Mouse (Mus musculus) adrenal gland, postnatal 25 days (tissue): Measurements from ENCODE around the gene Grid2. TPM values are rescaled to one million over a fixed set of nuclear protein-coding genes. Genes with fewer than 3 reads are reported as not detected.

ENCODE experiments used
- DNase-seq: peaks from one replicate; pipeline ENCODE4 v3.0.0; 2021; ENCODE audit warnings: mixed read lengths
- total RNA-seq: library from RNA; stranded (reverse); gene quantifications from 2 replicates; pipeline ENCODE4 v1.2.3, GENCODE M21; 2021

The Grid2 gene
- total RNA-seq, 1 experiment from 2014 or later = 0.06 TPM

- DNase-seq = no peak
Measured at GRCm38 (mm10) chr6:64607041-64607440, 1351.4 kb downstream of the Grid2 start.

- DNase-seq = peak; percentile 4
Measured at GRCm38 (mm10) chr6:64607942-64608341, 1352.3 kb downstream of the Grid2 start.

DNA sequence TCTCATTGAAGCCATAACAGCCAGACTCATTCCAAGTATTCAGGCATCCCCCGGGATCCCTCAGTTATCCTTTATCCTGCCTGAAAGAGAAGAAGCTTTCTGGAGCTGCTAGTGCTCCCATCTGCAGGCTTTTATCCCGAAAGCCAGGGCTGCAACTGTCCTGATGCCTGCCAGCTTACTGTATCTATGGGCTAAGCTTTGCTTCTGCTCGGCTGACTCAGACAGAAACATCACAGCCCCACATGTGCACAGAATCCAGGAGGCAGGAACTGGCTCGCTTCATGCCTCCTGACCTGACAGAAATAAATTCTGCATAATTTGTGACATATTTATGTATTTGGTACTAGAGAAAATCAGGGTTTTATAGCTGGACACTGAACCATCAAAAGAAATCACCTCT is 1361.2 kb downstream of the Grid2 start:
- DNase-seq = no peak

- DNase-seq = no peak
Measured at GRCm38 (mm10) chr6:64617417-64618135, 1361.9 kb downstream of the Grid2 start.

- no peak for DNase-seq
Measured at GRCm38 (mm10) chr6:64623404-64623803, 1367.7 kb downstream of the Grid2 start.

DNA sequence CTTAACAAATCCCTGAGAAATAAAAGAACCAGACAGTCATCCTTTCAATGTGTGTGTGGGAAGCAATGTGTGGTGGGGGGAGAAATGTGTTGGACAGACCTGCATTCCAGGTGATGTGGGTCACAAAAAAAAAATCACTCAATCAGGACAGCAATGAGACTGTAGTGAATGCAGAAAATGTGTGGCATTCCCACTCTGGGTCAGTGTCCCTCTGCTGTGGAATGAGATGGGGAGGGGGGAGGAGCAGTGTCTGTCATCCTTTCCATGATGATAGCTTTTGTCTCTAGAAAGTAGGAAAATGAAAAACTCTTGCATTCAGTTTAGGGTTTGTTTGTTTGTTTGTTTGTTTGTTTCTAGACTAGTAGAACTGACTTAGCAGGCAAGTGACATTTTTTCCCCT is 1392.0 kb downstream of the Grid2 start:
- DNase-seq = no peak

DNA sequence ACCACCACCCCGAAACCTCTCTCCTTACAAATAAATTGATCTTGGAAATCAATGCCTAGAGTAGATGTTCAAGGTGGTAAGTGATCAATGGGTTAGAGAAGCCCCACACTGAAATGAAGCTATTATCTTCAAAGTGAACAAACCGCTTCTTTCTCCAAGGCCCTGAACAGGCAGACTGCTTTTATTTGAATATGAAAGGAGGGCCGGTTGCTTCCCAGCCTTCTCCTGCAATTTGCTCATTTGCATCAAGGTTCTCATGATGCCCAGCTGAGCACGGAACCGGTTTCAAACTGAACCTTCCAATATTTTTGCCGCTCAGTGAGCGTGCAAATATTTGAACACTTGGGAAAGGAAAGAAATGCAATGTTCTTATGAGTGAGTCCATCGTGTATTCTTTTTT is 1392.5 kb downstream of the Grid2 start:
- no peak for DNase-seq

DNA sequence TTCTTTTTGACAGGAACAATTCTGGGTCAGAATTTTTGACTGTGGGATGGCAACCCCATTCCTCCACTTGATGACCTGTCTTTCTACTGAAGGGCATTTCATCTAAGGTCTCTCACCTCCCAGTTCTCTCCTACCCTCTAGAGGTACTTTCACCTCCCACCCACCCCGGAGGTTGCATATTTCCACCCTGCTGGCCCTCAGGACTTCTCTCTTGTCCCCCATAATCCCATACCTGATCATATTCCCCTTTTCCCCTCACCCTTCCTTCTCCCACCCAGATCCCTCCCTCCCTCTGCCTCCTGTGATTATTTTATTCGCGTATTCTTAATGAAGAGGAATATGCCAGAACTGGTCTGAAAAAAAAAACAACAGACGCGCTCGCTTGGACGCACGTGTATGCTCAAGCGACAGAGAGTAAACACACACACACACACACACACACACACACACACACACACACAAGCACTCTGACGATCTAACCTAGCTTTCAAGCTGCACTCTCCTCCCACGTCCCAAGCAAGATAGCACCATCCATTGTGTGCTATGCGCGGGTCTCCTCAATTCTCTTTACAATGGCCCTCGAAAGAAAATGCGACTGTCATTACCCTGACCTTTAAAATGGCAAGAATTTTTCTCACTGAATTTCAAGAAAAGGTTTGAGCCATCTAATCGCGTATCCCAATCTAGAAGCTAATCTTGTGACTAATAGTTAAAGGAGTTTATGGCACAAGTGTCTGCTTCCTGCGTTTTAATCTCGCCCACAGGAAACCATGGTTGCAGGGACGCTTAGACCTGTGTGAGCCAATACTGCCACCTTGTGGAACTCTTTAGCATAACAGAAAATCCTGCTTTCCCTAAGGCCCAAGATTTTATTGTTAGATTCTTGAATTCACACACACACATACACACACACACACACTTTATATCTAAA is 1393.9 kb downstream of the Grid2 start:
- DNase-seq = peak; percentile 23

DNA sequence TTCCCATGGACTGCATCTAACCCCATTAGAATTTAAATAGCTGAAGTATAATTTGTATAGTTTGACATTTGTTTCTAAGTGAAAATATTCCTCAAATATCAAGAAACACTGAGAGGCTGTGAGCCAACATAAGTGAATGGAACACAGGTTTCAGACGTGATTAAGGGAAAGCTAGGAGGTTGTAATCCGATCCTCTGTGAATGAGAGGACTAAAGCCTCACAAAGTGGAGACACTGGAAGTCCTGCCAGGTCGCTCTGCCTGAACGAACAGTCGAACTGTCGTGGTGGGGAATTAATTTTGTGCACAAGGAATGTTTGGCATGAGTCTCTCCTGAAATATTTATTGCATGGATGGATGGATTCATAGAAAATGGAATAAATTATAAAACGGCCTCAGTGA is 1395.1 kb downstream of the Grid2 start:
- DNase-seq = no peak

DNA sequence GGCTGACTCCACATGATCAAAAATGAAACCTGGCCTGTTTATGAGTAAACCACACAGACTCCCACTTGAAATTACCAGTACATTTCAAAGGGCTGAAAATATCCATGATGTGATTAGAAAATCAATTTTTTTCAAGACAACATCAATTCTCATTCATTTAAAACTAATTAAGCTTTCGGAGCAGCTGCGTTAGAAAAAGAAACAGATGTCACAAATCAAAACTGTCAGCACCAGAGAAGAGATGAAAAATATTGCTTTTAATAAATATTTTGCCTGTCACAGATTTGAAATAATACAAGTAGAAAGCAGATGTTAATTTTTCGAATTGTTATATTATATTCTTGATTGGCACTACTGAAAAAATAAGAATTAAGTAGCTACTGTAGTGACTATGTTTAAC is 1415.3 kb downstream of the Grid2 start:
- DNase-seq = no peak

DNA sequence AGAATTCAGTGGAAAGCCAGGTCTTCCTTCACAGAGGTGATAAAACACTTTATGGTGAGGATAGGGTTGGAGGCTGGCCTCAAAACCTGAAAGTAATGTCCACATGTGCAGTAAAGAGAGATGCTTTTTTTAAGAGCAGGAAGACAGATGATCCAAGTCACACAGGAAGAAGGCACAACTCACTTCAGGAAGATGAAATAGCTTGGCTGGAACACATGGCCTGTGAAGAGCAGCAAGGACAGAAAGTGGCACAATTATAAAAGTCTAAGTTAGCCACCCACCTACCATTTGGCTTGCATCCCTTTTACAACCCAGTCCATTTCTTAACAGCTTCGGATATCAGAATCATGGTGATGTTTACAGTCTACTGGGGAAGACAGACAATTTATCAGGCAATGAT is 1423.1 kb downstream of the Grid2 start:
- no peak for DNase-seq

DNA sequence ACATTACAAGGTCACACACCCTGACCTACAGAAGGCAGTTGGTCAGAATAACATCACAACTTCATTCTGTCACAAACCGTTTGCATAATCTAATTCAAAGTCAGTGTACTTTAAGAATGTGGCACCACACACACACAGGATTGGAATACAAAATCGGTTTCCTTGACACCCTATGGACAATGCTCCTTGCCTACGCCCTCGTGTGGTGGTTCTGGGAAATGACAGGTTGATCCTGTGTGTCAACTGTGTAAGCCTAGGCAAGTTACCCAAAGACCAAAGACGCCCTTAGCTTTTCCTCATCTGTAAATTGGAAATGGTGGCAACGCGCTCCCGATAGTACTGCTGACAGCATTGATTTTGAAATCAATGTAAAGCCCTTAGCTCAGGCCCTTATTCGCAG is 1428.3 kb downstream of the Grid2 start:
- DNase-seq = peak; percentile 34

DNA sequence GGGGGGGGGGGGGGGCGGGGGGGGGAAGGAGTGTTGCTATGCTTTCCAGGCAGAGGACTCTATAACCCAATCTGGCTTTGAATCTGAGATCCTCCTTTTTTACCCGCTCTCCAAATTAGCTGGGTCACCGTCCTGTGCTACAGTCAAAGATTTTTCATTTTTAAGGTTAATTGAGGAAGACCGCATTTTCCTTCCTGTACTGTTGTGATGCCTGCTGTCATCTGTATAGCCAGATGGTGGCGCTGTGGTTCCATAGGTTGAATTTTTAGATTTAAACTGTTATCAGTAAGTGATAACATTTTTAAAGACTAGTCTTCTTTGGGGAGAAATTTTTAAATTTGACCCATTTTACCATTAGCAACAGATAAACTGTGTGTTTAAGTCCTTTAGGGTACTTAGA is 1429.3 kb downstream of the Grid2 start:
- DNase-seq = peak; percentile 16

GRCm38 (mm10) chr6:64688181-64688944 is 1432.7 kb downstream of the Grid2 start:
- DNase-seq = no peak

DNA sequence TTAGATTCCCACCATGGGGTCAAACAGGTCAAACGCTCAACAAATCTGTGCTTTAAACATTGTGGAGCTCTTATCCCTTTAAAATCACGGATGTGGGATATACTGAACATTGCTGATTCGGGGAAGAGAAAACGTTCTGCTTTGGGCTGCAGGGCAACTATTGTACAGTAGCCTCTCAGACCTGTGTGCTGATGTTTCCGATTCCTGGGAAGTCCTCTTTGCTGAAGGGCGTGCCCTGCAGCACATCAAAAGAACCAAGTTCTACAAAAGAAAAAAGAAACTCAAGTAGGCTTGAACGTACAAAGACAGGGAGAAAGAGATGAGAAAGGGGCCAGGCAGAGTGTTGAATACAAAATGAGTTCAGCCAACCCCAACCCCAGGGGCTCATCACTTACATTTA is 1439.0 kb downstream of the Grid2 start:
- no peak for DNase-seq

DNA sequence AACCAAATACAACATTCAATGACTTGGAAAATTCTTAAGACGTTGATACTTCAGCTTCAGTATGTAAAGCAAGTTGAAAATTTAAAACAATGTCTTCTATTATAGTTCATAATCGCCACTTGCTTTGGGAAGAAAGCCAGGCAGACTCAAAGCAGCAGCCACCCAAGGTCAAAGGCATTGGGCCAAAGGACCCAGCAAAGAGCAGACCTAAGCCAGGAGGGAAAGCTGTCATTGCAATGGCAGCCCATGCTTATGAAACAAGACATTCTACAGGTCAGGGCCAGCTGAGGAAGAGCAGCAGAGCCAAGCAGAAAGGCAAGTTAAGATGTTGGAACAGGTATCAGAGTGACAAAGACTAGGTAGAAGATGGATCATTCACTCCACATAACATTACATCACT is 1448.0 kb downstream of the Grid2 start:
- peak; percentile 7 for DNase-seq

- peak; percentile 57 for DNase-seq
Measured at GRCm38 (mm10) chr6:64727751-64728403, 1472.2 kb downstream of the Grid2 start.

DNA sequence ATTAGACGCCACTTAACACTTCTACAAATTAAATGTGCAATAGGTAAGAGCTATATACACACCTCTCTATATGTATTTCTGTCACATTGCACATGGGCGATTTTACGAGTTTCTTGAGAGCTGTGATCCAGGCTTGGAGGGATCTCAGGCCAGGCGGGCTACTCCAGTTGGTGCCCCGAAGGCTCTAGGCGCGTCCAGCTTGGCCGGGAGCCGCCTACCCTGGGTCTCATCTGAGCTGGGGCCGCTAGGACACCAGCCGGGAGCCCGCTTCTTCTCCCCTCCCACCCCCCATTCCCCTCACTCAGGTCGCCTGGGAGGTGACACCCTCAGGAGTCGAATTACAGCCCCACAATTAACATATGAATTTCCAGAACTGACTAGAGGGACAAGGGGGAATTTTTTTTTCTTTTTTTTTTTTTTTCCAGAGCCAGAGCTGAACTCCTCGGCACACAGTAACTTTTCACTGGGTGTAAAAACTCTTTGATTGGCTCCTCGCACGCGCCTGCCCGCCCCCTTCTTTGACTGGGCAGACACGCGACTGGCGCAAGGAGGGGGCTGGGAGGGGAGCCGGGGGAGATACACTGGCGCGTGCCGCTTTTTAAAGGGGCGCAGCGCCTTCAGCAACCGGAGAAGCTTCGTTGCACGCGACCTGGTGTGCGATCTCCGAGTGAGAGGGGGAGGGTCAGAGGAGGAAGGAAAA is 1473.0 kb downstream of the Grid2 start, which contains the start of gene Atoh1:
Atoh1 (plus strand) TSS at position 627 of the 700 bp plus-strand sequence.
- DNase-seq = peak; percentile 76

DNA sequence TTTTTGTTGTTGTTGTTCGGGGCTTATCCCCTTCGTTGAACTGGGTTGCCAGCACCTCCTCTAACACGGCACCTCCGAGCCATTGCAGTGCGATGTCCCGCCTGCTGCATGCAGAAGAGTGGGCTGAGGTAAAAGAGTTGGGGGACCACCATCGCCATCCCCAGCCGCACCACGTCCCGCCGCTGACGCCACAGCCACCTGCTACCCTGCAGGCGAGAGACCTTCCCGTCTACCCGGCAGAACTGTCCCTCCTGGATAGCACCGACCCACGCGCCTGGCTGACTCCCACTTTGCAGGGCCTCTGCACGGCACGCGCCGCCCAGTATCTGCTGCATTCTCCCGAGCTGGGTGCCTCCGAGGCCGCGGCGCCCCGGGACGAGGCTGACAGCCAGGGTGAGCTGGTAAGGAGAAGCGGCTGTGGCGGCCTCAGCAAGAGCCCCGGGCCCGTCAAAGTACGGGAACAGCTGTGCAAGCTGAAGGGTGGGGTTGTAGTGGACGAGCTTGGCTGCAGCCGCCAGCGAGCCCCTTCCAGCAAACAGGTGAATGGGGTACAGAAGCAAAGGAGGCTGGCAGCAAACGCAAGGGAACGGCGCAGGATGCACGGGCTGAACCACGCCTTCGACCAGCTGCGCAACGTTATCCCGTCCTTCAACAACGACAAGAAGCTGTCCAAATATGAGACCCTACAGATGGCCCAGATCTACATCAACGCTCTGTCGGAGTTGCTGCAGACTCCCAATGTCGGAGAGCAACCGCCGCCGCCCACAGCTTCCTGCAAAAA is 1473.7 kb downstream of the Grid2 start:
- DNase-seq = peak; percentile 43

DNA sequence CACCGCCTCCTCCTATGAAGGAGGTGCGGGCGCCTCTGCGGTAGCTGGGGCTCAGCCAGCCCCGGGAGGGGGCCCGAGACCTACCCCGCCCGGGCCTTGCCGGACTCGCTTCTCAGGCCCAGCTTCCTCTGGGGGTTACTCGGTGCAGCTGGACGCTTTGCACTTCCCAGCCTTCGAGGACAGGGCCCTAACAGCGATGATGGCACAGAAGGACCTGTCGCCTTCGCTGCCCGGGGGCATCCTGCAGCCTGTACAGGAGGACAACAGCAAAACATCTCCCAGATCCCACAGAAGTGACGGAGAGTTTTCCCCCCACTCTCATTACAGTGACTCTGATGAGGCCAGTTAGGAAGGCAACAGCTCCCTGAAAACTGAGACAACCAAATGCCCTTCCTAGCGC is 1474.4 kb downstream of the Grid2 start:
- DNase-seq = peak; percentile 1
